8 mouse cellular contexts compared by ENCODE assay signal in the genomic region with DNA sequence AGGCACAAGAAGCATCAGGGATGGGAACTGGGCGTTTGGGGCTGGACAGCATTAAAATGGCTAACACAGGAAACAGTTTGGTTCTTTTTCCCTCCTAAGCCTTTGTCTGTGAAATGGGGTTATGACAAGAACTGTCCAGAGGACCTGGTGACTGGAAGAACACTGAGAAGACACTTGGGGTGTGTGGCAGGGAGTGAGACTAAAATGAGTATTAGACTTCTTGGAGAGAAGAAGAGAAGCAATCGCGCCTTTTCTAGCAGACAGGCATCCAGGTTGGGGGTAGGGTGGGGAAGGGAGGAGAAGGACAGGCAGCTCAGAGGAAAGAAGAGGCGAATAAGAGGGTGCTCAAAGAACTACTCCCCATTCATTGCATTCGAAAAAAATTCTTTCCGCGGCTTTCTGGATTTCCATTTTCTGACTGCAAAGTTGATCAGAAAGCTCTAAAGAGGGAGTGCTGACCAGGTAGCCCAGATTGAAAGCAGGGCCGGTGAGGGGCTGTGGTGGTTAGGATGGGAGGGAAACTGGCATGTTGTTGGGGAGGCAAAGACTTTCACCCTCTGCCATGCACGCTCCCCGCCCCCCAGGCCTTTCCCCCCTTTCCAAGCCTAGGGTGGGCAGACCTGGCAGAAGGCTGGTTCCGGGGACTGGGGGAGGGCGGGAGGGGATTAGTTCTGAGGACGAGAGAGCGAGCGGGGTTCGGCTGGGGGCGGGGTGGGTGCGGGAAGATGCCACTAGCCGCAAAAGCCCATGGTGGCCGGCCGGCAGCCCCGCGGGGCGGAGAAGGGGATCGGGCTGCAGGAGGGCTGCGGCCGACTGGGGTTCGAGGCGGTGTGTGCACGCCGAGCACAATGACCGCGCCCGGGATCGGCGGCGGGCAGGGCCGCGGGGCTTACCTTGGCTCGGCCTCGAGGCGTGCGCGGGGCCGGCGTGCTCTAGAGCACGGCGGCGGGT. TPM values are rescaled to one million over a fixed set of nuclear protein-coding genes. Genes with fewer than 3 reads are reported as not detected.
DNase-seq lines count a peak whose midpoint lies in the region; ATAC-seq and TF ChIP-seq lines count a peak whose summit lies in the region.

No protein-coding gene starts in this region.

- WGBS in hindbrain, embryonic 11.5 days: under 1% methylated on average over 24 of the region's 49 CpGs

- no peak for ATAC-seq in CD4-positive, CD25-positive, alpha-beta regulatory T cell, adult 4 months
- peak; percentile 1; the same call in 1 of the 2 replicates for ATAC-seq in hindbrain, embryonic 11.5 days (ENCODE audit: low FRiP score)

- H3K27me3 ChIP-seq in hindbrain, embryonic 11.5 days (ENCODE audit: control insufficient read depth, insufficient read depth, low read length): no peaks in the 10 kb centered on the region

- DNase-seq in CD4-positive, CD25-positive, alpha-beta regulatory T cell, adult 2 months (ENCODE audit: low read depth, low spot score): peak; percentile 54
- DNase-seq in adrenal gland, postnatal 25 days: peak; percentile 27
- DNase-seq in hindbrain, embryonic 11.5 days (ENCODE audit: low spot score): peak; percentile 58
- peak; percentile 20 to 29 for DNase-seq in layer of hippocampus, postnatal 25 days (ENCODE audit: extremely low spot score in 1 of 2, low spot score in 1 of 2)
- peak; percentile 29 for DNase-seq in mesoderm, embryonic 11.5 days (ENCODE audit: low read depth, low spot score)
- DNase-seq in spleen, postnatal 14 days (ENCODE audit: low spot score in 2 of 2): peak; percentile 12

- no peak for TF ChIP-seq CTCF in embryonic fibroblast, embryonic 13.5 days (IDR thresholded peaks at IDR 0.05; ENCODE audit: borderline replicate concordance, insufficient read depth, low read length)

- peak overlapping the region; percentile 80 for H3K27ac ChIP-seq in embryonic fibroblast, embryonic 13.5 days (ENCODE audit: insufficient read depth, low read length)
- H3K27ac ChIP-seq in hindbrain, embryonic 11.5 days (ENCODE audit: low read depth, low read length): peak overlapping the region; percentile 99

- peaks cover 2% of the 10 kb centered on the region for H3K4me1 ChIP-seq in embryonic fibroblast, embryonic 13.5 days (ENCODE audit: control insufficient read depth, insufficient read depth, low read length)
- H3K4me1 ChIP-seq in hindbrain, embryonic 11.5 days (replicated peaks; ENCODE audit: control insufficient read depth, insufficient read depth, low read length): peaks cover 3% of the 10 kb centered on the region; the same call in 1 of the 2 replicates

- peak overlapping the region; percentile 98 for H3K4me3 ChIP-seq in embryonic fibroblast, embryonic 13.5 days (ENCODE audit: insufficient read depth, low read length)
- H3K4me3 ChIP-seq in hindbrain, embryonic 11.5 days (ENCODE audit: low read depth, low read length): peak overlapping the region; percentile 99

- peak overlapping the region; percentile 67 for H3K4me2 ChIP-seq in hindbrain, embryonic 11.5 days (replicated peaks; ENCODE audit: low read depth, low read length)

- peak; percentile 24; the same call in 1 of the 2 replicates for TF ChIP-seq POLR2A in embryonic fibroblast, embryonic 13.5 days (IDR thresholded peaks at IDR 0.05; ENCODE audit: low read depth, low read length)

- no peaks in the 10 kb centered on the region for H3K9me3 ChIP-seq in hindbrain, embryonic 11.5 days (ENCODE audit: control insufficient read depth, low read length)

- peaks cover 13% of the 10 kb centered on the region; the same call in 1 of the 2 replicates for H3K36me3 ChIP-seq in hindbrain, embryonic 11.5 days (ENCODE audit: control insufficient read depth, insufficient read depth, low read length)

- H3K9ac ChIP-seq in hindbrain, embryonic 11.5 days (ENCODE audit: low read depth, low read length): peak overlapping the region; percentile 100

RNA-seq across cellular contexts. Expression of a gene that starts 1.0 kb away (rescaled TPM):
- 1 to 10 TPM; 1.4 to 3.1 TPM for polyA plus RNA-seq in CD4-positive, CD25-positive, alpha-beta regulatory T cell, adult 4 months (2017; shearing (Covaris generic))
- total RNA-seq in adrenal gland, postnatal 25 days (2021): 61.3 and 81.5 TPM in 2 replicates
- polyA plus RNA-seq in embryonic fibroblast, embryonic 13.5 days (2011; ENCODE audit: insufficient read length, low read depth, missing spikeins): 50.8 and 80.9 TPM in 2 replicates
- 2.8 and 8.5 TPM in 2 replicates for polyA plus RNA-seq in hindbrain, embryonic 11.5 days (2014; fragmentation: Nextera tagmentation; extraction: Ambion mirVana)
- total RNA-seq in layer of hippocampus, postnatal 25 days (2021): 100 to 1,000 TPM in 1 of 2 experiments, 10 to 100 TPM in 1; 78.3 to 102 TPM

RNA-seq across cellular contexts. Expression of a gene that starts 24.2 kb away (rescaled TPM):
- polyA plus RNA-seq in CD4-positive, CD25-positive, alpha-beta regulatory T cell, adult 4 months (2017; shearing (Covaris generic)): 10 to 100 TPM; 24.7 to 35.6 TPM
- total RNA-seq in adrenal gland, postnatal 25 days (2021): 27.1 and 34.8 TPM in 2 replicates
- 45.6 and 46.6 TPM in 2 replicates for polyA plus RNA-seq in embryonic fibroblast, embryonic 13.5 days (2011; ENCODE audit: insufficient read length, low read depth, missing spikeins)
- polyA plus RNA-seq in hindbrain, embryonic 11.5 days (2014; fragmentation: Nextera tagmentation; extraction: Ambion mirVana): 24.0 and 31.3 TPM in 2 replicates
- 10 to 100 TPM; 26.9 to 32.7 TPM for total RNA-seq in layer of hippocampus, postnatal 25 days (2021)

RNA-seq across cellular contexts. Expression of a gene that starts 24.4 kb away (rescaled TPM):
- polyA plus RNA-seq in CD4-positive, CD25-positive, alpha-beta regulatory T cell, adult 4 months (2017; shearing (Covaris generic)): 100 to 1,000 TPM; 101 to 112 TPM
- total RNA-seq in adrenal gland, postnatal 25 days (2021): 95.1 and 156 TPM in 2 replicates
- polyA plus RNA-seq in embryonic fibroblast, embryonic 13.5 days (2011; ENCODE audit: insufficient read length, low read depth, missing spikeins): 45.4 and 53.9 TPM in 2 replicates
- 60.4 and 65.1 TPM in 2 replicates for polyA plus RNA-seq in hindbrain, embryonic 11.5 days (2014; fragmentation: Nextera tagmentation; extraction: Ambion mirVana)
- total RNA-seq in layer of hippocampus, postnatal 25 days (2021): 10 to 100 TPM; 68.7 to 71.0 TPM

RNA-seq across cellular contexts. Expression of a gene that starts 24.5 kb away (rescaled TPM):
- polyA plus RNA-seq in CD4-positive, CD25-positive, alpha-beta regulatory T cell, adult 4 months (2017; shearing (Covaris generic)): under 1 TPM; 0.59 to 0.62 TPM
- total RNA-seq in adrenal gland, postnatal 25 days (2021): 13.8 and 16.0 TPM in 2 replicates
- polyA plus RNA-seq in embryonic fibroblast, embryonic 13.5 days (2011; ENCODE audit: insufficient read length, low read depth, missing spikeins): 5.9 and 6.1 TPM in 2 replicates
- polyA plus RNA-seq in hindbrain, embryonic 11.5 days (2014; fragmentation: Nextera tagmentation; extraction: Ambion mirVana): 8.5 and 8.8 TPM in 2 replicates
- total RNA-seq in layer of hippocampus, postnatal 25 days (2021): 10 to 100 TPM; 17.1 to 17.7 TPM
